Mouse (Mus musculus): Measurements from ENCODE around the gene Gm38431.
"Not testable (repeated sequence)": the region's sequence is repeated elsewhere in the genome, so short reads cannot be mapped to it uniquely, and the experiment has no call there.

The Gm38431 gene

GRCm38 (mm10) chr9:21105760-21106564 lies 14.2 kb upstream of the Gm38431 start:
- no peak for DNase-seq (ENCODE audit: low spot score in 2 of 2)

GRCm38 (mm10) chr9:21104814-21105213 lies 13.0 kb upstream of the Gm38431 start:
- no peak for DNase-seq (ENCODE audit: low spot score in 2 of 2)

DNA sequence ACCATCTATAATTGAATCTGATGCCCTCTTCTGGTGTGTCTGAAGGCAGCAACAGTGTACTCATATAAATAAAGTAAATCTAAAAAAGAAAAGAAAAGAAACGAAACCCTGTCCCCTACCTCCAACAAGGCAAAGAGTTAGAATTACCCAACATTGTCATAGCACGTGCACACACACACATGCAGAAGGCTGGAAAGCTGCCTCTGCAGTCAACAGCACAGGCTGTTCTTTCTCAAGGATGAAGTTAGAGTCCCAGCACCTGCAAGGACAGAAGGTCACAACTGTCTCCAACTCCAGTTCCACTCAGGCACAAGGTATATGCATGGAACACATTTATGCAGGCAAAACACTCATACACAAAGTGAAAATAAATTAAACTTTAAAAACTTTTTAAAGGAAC lies 10.3 kb upstream of the Gm38431 start:
- no peak for DNase-seq (ENCODE audit: low spot score in 2 of 2)

- no peak for DNase-seq (ENCODE audit: low spot score in 2 of 2)
Observed at GRCm38 (mm10) chr9:21100447-21101161, 8.8 kb upstream of the Gm38431 start.

DNA sequence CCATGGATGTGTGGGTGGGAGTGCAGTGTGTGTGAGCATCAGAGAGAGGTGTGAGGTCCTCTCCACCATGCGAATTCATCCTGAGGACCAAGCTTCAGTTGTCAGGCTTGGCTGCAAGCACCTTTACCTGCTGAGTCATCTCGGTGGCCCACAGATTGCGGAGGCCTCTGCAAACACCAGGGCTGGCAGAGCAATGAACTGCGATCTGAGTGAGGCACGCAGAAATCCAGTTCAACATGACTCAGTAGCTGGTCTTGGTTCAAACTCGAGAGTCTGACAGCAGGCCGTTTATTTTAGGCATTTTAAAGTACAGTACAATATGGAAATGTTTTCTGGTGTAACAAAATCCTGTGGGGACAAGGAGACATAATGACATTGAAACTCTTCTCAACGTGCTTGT lies 6.0 kb upstream of the Gm38431 start:
- no peak for DNase-seq (ENCODE audit: low spot score in 2 of 2)

DNA sequence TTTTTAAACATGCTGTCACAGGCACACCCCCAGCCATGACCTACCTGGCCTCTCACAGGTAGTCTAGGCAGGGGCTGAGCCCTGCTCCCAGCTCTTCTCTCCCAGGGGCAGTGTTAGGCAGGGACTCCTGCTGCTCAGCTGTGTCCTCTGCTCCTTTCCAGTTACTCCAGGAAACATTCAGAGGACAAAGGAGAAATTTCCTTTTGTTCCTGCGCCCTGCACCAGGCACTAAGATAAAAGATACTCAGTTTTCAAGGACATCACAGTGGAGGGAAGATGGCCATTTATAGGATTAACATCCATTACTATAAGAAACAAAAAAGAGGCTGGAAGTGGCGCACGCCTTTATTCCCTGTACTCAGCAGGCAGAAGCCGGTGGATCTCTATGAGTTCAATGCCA lies 4.2 kb upstream of the Gm38431 start:
- DNase-seq (ENCODE audit: low spot score in 2 of 2), result no peak

DNA sequence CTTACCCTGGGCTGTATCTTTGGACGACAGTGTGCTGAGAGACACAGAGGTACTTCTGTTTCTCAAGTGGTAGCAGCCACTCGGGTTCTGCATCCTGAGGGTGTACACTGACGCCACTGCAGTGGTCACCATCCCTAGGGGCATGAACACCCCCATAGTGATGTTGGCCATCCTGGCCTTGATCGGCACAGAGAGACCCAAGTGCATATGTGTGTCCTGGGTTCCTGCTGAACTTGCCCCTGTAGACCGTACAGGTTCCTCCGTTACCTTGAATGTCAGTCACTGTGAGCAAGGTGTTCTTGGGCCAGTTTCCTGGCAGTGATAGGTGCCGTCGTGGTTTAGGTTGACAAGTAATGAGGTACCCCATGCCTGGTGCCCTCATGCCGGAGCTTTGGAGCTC lies 1.6 kb upstream of the Gm38431 start:
- DNase-seq (ENCODE audit: low spot score in 2 of 2), result no peak

- no peak for DNase-seq (ENCODE audit: low spot score in 2 of 2)
Observed at GRCm38 (mm10) chr9:21090972-21091706, 658 bp downstream of the Gm38431 start.

DNA sequence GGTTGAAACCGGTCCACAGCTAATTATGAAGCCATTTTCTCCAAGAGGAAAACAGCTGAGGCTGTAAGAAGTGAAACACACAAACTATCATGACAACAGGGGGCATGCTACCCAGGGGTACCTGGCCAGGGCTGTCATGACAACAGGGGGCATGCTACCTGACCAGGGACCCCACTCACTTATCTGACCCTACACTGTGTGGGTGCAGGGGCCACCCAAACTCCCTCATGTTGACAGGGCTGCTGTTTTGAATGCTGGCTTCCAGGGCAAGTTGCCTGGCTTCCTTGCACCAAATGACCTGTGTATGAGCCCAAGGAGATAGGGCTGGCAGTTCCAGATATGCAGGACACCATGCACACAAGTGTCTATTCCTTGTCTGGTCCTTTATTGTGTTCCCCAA lies 1.3 kb downstream of the Gm38431 start:
- no peak for DNase-seq (ENCODE audit: low spot score in 2 of 2)

GRCm38 (mm10) chr9:21083324-21083723 lies 8.5 kb downstream of the Gm38431 start:
- no peak for DNase-seq (ENCODE audit: low spot score in 2 of 2)

- no peak for DNase-seq (ENCODE audit: low spot score in 2 of 2)
Observed at GRCm38 (mm10) chr9:21081127-21081526, 10.7 kb downstream of the Gm38431 start.

DNA sequence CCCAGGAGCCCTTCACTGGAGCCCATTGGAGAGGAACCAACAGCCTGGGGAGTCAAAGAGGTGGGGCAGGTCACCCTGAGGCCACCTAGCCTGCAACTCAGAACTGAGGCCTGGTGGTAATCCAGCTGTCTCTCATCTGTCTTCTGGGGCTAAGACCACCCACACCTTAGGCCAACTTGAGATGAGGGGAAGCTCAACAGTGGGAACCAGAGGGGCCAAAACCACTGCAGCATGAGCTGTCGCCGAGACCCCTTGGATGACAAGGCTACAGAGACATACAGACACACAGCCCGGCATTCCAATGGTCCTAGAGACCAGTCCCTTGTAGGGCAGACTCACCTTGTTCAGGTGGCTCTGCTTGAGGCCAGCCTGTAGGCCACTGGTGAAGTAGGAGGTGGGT lies 16.2 kb downstream of the Gm38431 start:
- no peak for DNase-seq (ENCODE audit: low spot score in 2 of 2)

GRCm38 (mm10) chr9:21074173-21074572 lies 17.6 kb downstream of the Gm38431 start:
- DNase-seq (ENCODE audit: low spot score in 2 of 2), result no peak

DNA sequence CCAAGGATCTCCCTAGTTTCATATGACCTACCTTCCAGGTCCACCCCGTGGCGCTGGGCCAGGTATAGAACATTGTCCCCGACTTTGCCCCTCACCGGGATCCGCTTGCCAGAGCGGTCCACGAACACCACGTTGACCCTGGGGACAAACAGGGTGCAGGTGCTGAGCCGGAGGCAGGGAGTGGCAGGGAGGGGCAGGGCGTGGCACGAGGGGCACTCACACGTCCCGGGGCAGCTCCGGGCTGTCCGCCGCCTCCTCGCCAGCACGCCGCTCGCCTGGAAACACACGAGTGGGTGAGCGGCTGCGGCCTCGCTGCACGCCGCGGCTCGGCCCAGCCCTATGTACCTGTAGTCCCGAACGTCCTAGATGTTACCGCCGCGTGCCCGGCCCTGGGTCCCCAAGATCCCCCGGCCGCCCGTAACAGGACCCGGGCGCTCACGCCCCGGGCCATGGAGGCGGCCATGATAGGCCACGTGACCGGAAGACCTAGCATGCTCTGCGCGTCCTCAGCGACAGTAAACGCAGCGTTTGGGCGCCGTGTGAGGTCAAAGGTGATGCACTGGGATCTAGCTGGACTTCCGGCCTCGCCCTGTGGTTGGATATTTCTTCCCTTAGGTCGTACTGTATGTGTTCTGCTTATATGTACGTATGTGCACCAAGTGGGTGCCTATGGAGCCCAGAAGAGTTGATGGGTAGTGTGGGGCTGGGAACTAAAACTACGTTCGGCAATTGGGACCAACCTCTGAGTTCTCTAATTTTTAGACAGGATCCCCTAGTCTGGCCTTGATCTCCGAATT lies 18.6 kb downstream of the Gm38431 start, which contains the start of the genes Gm49373 and Fdx1l:
TSS of gene Gm49373 (minus strand) at position 53 of the 797 bp plus-strand sequence.
TSS of gene Fdx1l (minus strand) at position 571 of the 797 bp plus-strand sequence.
- peak; percentile 83 to 85 for DNase-seq (ENCODE audit: low spot score in 2 of 2)

DNA sequence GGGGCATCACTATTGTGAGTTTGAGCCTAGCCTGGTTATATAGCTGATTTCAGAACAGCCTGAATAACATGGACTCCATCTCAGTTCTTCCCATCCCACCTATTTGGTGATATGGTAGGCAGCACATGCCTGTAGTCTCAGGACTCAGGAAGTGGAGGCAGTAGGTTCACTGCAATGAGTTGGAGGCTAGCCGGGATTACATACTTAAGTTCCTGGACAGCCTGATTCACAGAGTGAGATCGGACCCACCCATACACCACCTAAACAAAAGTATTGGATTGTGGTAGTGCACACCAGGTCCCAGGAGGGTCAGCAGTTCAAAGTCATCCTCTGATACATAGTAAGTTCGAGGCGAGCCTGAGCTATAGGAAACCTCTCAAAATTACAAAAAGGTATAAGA lies 19.2 kb downstream of the Gm38431 start:
- DNase-seq (ENCODE audit: low spot score in 2 of 2), result no peak

- no peak for DNase-seq (ENCODE audit: low spot score in 2 of 2)
Observed at GRCm38 (mm10) chr9:21067006-21067684, 24.7 kb downstream of the Gm38431 start, which contains the start of gene Zglp1. Gene Zglp1 (minus strand): TSS chr9:21067093.

DNA sequence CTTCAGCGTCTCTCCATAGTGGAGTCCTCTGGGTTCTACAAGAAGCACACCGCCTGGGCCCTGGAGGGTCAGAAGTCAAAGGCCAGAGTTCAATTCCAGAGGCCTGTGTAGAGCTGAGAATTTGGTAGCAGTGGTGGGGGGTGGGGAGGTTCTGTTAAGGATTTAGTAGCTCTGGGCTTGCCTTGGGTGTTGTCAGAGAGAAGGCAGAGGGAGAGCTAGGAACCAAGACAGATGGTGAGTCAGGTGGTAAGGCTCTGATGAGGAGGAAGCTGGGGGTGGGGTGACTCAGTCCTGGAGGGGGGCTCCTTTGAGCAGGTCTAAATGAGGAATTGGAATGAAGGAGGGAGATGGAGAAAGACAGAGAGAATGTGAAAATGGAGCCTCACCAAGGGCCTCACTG lies 28.9 kb downstream of the Gm38431 start:
- DNase-seq (ENCODE audit: low spot score in 2 of 2), result no peak

- DNase-seq (ENCODE audit: low spot score in 2 of 2), result no peak
Observed at GRCm38 (mm10) chr9:21051578-21051977, 40.2 kb downstream of the Gm38431 start.

- DNase-seq (ENCODE audit: low spot score in 2 of 2), result no peak
Observed at GRCm38 (mm10) chr9:21045235-21045634, 46.6 kb downstream of the Gm38431 start.

DNA sequence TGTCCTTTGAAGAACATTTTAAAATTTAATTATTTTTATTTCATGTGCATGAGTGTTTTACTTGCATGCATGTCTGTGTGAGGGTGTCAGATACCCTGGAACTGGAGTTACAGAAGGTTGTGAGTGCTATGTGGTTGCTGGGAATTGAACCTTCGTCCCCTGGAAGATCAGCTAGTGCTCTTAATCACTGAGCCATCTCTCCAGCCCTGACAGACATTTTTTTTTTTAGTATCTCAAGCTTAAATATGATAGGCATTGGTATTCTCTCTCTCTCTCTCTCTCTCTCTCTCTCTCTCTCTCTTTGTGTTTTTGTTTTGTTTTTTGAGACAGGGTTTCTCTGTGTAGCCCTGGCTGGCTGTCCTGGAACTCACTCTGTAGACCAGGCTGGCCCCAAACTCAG lies 47.0 kb downstream of the Gm38431 start:
- not testable (repeated sequence) for DNase-seq (ENCODE audit: low spot score in 2 of 2)

- DNase-seq (ENCODE audit: low spot score in 2 of 2), result no peak
Observed at GRCm38 (mm10) chr9:21043563-21043962, 48.2 kb downstream of the Gm38431 start.
